Mouse (Mus musculus): ENCODE results near the gene Spryd3.
A peak's percentile ranks its signal among the peaks of the same experiment; 100 is the strongest.

- no peak for TF ChIP-seq EP300 (IDR thresholded peaks at IDR 0.05; ENCODE audit: low read depth)
- TF ChIP-seq CTCF (IDR thresholded peaks at IDR 0.05; ENCODE audit: low read depth), result peak; percentile 94
These were observed 42.2 kb upstream of the Spryd3 start for GRCm38 (mm10) chr15:102178279-102178678.

Measured in liver, postnatal 0 days (tissue).